Mouse (Mus musculus) urinary bladder, adult 2 months (tissue): ENCODE data around the gene Gars. TPM values are rescaled to one million over a fixed set of nuclear protein-coding genes. Genes with fewer than 3 reads are reported as not detected.

Experiments
- DNase-seq: peaks from one replicate; pipeline ENCODE4 v3.0.0; 2022; ENCODE audit warnings: low spot score
- polyA plus RNA-seq: library from polyadenylated mRNA; depleted of rRNA; stranded (reverse); fragments of >200 nt; gene quantifications from 2 replicates; pipeline ENCODE4 v1.2.3, GENCODE M21; 2012; rRNA removed

Gars gene
- polyA plus RNA-seq, 1 experiment: 57.9 TPM

GRCm38 (mm10) chr6:55093431-55094146 is 55.8 kb downstream of the Gars start:
- DNase-seq: no peak

DNA sequence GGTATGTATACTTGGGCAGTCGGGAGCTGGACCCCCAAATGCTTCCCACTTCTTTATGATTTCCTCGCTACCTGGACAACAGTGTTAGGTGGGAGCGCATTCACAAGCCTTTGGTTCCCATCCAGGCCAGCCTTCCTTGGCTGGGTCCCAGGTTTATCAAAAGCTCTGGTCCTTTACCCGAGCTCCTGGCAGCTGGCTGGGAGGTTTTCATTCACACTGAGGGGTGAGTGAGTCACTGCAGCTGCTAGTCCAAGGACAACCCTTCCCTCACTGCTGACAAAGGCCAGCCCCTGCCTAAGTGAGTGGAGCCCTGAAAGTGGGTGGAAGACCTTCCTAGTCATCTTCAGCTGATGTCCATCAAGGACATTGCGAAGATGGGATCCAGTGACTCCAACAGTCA is 60.2 kb downstream of the Gars start:
- no peak for DNase-seq

DNA sequence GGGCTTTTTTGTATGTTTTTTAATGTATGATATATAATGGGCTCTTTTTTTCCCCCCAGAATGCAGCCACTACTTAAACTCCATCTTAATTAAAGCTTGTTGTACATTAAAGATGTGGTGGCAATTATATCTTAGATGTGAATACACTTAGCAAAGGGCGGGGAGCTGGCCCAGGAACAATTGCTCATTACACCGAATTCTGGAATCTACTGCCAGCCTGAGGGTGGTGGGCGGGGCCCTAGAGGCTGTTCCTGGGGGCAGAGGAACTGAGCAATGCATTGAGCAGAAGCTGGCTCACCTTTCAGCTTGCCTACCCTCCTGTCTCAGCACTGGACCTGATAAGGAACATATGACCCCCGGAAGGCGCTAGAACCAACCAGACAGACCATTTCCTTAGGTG is 60.8 kb downstream of the Gars start:
- no peak for DNase-seq

DNA sequence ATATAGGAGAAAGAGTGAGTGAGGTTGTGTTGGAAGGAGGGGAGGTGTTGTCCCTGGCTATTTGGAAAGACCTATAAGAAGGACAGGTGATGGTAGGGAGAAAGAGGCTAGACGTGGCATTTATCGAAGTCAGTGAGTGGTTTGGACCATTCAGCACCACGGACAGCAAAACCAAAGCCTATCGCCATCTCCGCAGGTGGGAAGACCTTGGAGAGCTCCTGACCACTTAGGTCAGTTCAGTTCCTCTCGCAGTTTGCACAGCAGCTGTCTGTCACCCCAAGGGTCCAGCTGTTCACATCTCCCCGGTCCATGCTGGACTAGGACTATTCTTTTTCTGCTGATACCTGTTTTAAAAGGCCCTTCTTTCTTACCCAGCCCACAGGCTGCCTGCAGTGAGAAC is 70.6 kb downstream of the Gars start:
- no peak for DNase-seq

DNA sequence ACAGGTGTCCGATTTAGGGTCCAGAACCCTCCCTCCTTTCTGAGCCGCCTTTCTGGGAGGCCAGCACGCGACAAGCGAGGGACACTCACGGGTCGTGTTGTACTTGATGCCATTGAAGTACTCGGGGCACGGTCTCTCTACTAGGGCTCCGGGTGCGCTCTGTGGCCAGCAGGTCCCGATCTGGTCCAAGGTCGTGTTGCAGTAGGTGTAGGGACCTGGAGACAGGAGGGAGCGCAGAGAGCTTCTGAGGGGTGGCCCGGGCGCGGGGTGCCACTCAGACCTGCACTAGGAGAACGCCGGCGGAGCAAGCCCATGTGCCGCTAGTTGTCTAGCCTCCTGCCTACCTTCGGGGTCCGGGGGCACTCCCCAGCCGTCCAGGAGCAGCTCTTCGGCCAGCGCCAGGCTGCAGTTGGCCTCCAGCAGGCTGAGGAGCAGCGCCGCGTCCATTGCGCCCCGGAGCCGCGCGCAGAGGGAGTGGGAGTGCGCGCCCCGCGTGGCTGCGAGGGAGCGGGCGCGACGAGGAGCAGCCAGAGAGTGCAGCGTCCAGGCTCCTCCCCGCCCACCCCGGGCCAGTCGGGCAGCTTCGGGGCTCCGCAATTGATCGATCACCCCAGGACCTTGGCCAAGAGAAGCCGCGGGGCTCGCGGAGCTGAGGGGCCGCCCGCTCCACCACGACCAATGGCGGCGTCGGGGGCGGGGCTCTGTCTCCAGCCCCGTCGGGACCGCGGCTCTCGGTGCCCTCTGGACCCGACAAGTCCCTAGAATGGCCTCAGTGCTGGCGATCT is 79.7 kb downstream of the Gars start:
- no peak for DNase-seq

GRCm38 (mm10) chr6:55123056-55123455 is 85.2 kb downstream of the Gars start:
- DNase-seq: no peak

- DNase-seq: no peak
Observed at GRCm38 (mm10) chr6:55126576-55126975, 88.8 kb downstream of the Gars start.

DNA sequence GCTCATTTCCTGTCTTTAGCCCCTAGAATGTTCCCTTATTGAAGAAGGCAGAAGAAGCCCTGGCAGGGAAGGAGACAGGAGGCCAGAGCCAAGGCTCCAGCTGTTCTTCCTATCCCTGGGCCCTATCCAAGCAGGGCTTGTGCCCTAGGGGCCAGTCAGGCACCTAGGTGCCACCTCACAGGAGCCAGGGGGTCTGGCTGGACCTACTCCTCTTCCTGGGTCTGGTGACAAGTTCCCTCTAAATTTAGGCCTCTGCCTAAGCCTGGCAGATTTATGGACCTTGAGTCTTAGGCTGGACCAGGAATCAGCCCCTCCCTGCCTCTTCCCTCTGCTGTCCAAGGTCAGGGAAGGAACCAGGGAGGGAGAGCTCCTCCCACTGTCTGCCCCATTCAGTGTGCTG is 90.6 kb downstream of the Gars start:
- no peak for DNase-seq

Other genes with a start within 250 kb of the Gars start
- 10.4 and 12.0 TPM in 2 replicates for gene Znrf2, start 221.1 kb upstream of the Gars start, polyA plus RNA-seq
- 22.1 and 23.4 TPM in 2 replicates for gene Nod1, start 65.4 kb upstream of the Gars start, polyA plus RNA-seq
- gene Ggct, start 45.1 kb upstream of the Gars start, polyA plus RNA-seq: 4.6 and 7.5 TPM in 2 replicates
- 0.54 and 0.59 TPM in 2 replicates for gene Crhr2, start 95.0 kb downstream of the Gars start, polyA plus RNA-seq
- gene Inmt, start 137.0 kb downstream of the Gars start, polyA plus RNA-seq: 246 and 312 TPM in 2 replicates
- gene Mindy4, start 165.4 kb downstream of the Gars start, polyA plus RNA-seq: 11.4 and 12.3 TPM in 2 replicates